Mouse (Mus musculus) layer of hippocampus, adult 9-11 months (tissue): ENCODE data around the gene Ift22.
"Not testable (repeated sequence)": the region's sequence is repeated elsewhere in the genome, so short reads cannot be mapped to it uniquely, and the experiment has no call there.

Experiments
- DNase-seq: peaks from one replicate; pipeline ENCODE4 v3.0.0; 2022

The Ift22 gene

GRCm38 (mm10) chr5:136914183-136914582, 6.2 kb downstream of the Ift22 start:
- no peak for DNase-seq

DNA sequence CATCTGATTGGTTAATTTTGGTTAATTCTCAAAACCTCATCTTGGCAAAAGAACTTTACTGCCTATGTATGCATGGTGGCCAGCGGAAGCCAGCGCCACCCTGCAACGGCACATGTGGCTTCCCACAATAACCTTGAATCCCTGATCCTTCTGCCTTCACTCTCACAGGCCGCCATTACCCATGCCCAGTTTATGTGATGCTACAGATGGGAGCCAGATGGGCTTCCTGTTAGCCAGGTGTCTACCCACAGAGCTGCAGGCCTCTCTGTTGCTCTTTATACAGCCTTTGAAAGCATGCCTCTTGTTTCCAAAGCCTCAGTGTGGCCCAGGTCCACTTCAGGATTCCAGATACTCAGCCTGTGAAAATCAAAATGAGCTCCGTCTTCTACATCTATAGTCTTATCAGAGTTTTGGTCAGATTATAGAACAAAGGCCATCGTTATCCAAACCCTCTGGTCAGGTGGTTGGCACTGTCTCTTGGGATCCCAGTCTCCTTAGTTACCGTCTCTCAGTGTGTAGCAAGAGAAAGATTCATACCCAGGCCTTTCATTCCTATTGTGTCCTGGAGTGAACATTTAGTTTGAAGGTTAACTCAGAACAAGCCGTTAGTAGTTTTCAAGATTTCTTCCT, 9.8 kb downstream of the Ift22 start:
- no peak for DNase-seq

DNA sequence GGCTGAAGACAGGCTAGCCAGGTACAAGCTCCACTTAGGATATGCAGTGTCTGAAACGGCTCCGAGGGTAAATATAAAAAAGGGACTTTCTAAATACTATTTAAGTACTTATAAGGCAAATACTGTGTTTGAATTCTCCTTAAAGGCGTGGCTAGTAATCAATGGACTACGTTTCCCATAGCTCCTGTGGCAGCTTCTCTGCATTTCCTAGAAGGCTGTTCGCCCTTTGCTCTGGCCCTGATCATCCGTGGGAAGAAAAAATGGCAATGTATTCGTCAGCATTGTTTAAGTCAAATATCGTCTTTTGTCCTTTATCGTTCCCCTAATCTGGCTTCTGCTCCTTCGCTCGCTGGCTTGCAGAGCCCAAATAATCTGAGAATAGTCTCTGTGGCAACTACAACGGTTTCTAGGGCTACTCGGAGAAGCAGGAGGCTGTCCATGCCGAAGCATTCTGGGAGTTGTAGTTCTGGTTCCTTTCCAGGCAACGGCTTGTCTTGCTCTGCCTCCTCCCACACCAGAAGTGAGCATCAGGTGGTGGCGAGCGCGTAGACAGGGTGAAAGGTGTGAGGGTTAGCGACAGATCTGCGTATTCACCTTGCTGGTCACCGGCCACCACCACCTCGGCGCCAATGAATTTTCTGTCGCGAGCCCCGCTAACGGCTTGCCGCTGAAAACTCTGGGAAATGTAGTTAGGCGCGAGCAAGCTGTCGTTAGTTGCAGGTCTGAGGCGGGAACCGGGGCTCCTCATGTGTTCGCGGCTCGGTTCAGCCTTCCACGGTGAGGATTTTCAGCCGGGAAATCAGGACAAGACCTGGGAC, 10.9 kb downstream of the Ift22 start:
- peak; percentile 83 for DNase-seq

GRCm38 (mm10) chr5:136919546-136920301, 11.8 kb downstream of the Ift22 start:
- no peak for DNase-seq

- no peak for DNase-seq
Observed at GRCm38 (mm10) chr5:136922830-136923229, 14.9 kb downstream of the Ift22 start.

DNA sequence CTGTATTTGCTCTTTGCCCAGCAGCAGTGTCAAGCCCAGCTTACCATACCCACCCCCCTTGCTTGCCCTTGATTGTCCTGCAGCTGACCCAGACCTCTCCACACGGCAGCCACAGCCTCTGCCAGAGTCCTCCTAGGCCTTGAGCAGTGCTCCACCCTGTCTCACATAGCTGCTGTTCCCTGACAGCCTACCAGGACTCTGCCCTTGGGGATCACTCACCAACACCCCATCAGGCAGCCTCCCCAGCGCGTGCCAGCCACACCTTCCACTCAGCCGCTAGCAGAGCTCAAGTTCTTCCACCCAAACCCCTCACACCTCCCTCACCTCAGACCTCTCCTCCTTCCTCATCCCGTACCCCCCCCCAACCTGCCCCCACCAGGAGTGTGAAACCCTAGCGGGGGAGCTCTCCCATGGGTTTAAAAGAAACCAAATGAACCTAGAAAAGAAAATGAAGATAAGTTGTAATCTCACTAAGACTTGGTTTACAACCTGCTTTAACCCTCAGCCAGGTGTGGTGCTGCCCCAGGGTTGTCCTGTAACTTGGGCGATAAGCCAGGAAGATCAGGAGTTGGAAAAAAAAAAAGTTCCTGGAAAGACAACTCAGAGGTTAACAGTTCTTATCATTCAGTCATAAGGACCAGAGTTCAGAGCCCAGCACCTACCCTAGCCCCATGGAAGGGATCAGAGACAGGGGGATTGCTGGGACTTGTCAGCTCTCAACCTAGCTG, 16.0 kb downstream of the Ift22 start:
- DNase-seq: no peak

DNA sequence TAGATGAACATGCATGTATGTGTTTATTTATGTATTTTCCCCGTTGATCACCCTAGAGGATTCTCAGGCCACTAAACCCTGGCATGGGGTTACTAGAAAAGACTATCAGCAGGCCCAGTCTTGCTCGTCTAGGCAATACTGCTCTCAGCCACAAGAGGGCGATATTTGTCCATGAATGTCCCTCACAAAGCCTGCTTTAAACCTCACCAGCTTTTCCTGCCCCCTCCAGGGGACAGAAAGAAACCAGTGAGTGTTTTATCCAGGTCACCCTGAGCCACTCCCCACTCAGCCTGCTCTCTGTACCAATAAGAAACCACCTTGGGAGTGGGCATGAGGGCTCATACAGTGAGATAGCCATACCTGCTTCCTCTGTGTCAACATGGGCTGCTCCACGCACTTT, 21.1 kb downstream of the Ift22 start:
- peak; percentile 68 for DNase-seq

- DNase-seq: no peak
Observed at GRCm38 (mm10) chr5:136931896-136932295, 23.9 kb downstream of the Ift22 start.

DNA sequence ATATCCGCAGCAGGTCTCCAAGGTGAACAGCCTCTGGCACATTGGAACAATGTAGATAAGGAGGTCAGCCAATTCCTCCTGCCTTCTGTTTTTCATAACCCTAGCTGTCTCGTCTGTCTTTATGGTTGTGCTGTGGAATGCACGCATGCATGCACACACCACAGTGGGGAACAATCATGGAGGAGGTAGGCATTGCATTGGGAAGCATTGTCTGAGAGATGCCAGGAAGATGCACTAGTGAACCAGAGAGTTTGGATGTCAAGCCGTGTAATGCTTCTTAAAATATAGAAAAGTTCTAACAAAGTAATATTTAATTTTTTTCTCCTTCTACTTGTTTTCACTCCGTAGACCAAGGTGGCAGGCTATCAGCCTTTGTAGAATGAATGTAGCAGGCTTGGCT, 25.0 kb downstream of the Ift22 start:
- DNase-seq: no peak

DNA sequence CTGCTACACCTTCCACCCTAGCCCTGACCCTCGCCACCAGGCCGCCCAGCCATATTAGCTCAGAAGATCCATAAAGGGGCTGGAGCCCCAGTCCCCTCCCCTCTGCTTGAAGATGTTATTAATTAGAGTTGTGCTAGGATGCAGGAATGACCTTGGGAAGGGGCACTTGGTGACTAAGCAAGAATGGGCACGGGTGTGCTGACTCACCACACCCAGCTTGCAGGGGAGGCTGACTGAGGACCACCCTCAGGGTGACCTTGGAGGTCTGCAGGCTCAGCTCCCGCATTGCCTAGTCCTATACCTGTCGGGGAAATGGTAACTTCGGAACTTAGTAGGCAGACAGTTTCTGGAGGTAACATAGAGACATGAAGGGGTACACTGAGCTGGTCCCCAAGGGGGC, 26.0 kb downstream of the Ift22 start:
- DNase-seq: no peak

DNA sequence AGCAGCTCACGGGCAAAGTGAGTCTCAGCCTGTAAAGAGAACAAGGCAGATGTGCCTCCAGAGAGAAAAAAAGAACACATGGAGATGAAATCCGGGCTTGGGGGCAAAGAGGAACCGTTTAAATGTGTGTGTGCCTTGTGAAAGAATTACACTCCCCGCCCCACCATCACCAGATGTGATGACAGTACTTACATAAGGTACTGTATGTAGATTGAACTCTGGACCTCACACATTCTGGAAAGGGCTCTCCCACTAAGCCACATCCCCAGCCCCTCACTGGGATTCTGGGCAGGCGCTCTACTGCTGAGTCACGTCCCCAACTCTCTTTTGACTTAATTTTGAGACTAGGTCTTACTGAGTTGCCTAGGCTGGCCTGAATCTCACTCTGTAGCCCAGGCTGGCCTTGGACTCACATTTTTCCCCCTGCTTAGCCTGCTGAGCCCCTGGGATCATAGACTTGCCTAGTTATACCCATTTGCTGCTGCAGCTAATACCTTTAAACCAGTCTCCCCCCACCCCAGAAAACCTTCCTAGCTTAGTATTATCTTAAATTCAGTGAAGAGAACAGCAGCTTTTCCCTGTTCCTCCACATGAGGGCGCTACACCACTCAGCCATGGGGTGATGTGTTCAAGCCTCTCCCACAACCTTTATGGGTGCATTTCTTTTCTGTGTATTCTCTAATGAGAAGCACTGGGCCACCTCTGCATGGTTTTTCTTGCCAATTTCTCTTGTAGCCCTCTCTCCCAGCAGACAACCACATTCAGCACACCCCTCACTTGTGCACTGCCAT, 28.1 kb downstream of the Ift22 start:
- DNase-seq: no peak

- DNase-seq: no peak
Observed at GRCm38 (mm10) chr5:136936750-136937149, 28.8 kb downstream of the Ift22 start.

GRCm38 (mm10) chr5:136937621-136938020, 29.7 kb downstream of the Ift22 start:
- DNase-seq: no peak

DNA sequence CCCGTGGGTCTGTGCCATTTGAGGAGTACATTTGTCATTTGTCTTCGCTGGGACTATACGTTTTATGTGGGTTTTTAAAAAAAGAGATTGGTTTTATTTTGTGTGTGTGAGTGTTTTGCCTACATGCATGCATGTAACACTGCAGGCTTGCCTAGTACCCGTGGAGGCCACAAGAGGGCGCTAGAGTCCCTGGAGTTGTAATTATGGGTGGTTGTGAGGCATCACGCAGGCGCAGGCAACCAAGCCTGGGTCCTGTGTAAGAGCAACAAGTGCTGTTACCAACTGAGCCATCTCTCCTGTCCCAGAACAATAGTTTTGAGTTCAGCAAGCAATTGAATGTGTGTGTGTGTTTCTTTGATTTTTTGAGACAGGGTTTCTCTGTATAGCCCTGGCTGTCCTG, 31.3 kb downstream of the Ift22 start:
- DNase-seq: no peak

DNA sequence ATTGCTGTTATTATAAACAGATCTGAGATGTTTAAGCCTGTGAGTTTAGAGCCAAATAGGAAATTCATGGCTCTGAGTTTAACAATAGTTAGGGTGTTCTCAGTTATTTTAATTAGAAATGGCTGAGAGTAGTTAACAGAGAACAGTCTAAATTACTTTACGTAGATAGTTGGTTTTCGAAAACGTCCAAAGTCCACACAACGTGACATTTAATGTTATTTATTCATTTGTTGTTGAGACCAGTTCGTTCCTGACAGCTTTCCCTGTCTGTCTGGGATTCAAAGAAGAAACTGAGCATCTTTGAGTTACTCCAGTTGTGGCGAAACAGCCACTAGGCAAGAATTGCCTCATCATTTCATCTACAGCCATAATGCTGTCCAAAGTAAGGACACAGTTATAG, 32.1 kb downstream of the Ift22 start:
- DNase-seq: not testable (repeated sequence)

- no peak for DNase-seq
Observed at GRCm38 (mm10) chr5:136940845-136941560, 33.1 kb downstream of the Ift22 start.

- no peak for DNase-seq
Observed at GRCm38 (mm10) chr5:136942781-136943180, 34.8 kb downstream of the Ift22 start.

- DNase-seq: no peak
Observed at GRCm38 (mm10) chr5:136943382-136943781, 35.4 kb downstream of the Ift22 start.

- no peak for DNase-seq
Observed at GRCm38 (mm10) chr5:136945084-136945483, 37.1 kb downstream of the Ift22 start.

DNA sequence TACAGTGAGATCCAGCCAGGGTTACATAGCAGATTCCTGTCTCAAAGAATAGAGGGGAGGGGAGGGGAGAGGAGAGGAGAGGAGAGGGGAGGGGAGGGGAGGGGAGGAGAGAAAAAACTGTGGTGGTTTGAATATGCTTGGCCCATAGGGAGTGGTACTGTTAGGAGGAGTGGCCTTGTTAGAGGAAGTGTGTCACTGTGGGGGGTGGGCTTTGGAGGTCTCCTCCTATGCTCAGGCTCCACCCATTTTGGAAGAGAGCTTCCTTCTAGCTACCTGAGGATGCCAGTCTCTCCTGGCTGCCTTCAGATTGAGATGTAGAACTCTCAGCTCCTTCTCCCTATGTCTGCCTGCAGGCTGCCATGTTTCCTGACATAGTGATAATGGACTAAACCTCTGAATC, 39.9 kb downstream of the Ift22 start:
- DNase-seq: no peak

DNA sequence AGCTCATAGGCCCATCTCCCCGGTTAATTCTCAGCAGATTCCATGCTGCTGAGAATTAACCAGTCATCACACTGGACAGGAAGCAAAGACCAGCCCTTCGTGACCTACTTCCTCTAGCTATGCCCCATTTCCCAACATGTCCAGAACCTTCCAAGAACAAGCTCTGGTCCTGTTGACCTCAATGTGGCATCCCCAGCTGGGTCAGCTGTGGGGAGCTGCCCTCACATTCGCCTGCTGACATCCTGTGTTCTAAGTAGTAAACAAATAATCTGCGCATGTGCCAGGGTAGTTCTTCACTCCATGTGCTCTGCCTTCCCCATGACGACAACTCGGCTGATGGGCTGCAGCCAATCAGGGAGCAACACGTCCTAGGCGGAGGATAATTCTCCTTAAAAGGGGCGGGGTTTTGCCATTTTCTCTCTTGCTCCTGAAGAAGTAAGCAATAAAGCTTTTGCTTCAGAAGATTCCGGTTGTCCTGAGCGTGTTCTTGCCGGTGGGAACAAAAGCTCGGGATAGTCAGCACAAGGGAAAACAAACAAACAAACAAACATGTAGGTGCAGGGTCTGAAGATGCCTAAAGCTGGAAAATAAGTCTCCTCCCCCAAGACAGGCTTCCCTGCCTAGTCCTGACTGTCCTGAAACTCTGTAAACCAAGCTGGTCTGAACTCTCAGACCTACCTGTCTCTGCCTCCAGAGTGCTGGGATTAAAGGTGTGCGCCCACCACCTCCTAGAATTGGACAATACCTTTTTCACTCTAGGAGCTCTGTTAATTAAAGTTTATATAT, 41.8 kb downstream of the Ift22 start:
- DNase-seq: not testable (repeated sequence)
